Mouse (Mus musculus) C2C12 (cell line): ENCODE measurements at regions not wholly inside any gene's neighbourhood (a gene's known extent, or its start where the extent isn't known, plus 50 kb on each side); places are given as distances from the start of the nearest gene placed in this dataset.

ENCODE experiments used
- H3K27me3 ChIP-seq: one replicate; pipeline ENCODE4 v1.6.1; 2011; ENCODE audit not compliant: control insufficient read depth, insufficient read depth, insufficient read length
- H3K36me3 ChIP-seq: one replicate; pipeline ENCODE4 v1.6.1; 2011; ENCODE audit not compliant: control insufficient read depth, insufficient read depth
- H3K4me3 ChIP-seq: one replicate; pipeline ENCODE4 v1.5.1; 2011; ENCODE audit warnings: mild to moderate bottlenecking, control low read depth; ENCODE audit not compliant: poor library complexity, insufficient read depth, severe bottlenecking
- H3K79me2 ChIP-seq: one replicate; pipeline ENCODE4 v1.6.1; 2011; ENCODE audit not compliant: control insufficient read depth, insufficient read depth
- H3K79me3 ChIP-seq: one replicate; pipeline ENCODE4 v1.6.1; 2011; ENCODE audit warnings: low read depth, control low read depth
- H3ac ChIP-seq: one replicate; pipeline ENCODE3; 2011; ENCODE audit warnings: low read depth; ENCODE audit not compliant: control insufficient read depth, insufficient read length
- CEBPB ChIP-seq: IDR thresholded peaks from one replicate; pipeline ENCODE4 v1.6.1; 2011; ENCODE audit warnings: low read depth, mild to moderate bottlenecking, control low read depth, moderate library complexity
- CTCF ChIP-seq: IDR thresholded peaks from one replicate; pipeline ENCODE4 v1.5.1; 2011; ENCODE audit not compliant: control insufficient read depth, insufficient read depth, insufficient read length
- FOSL1 ChIP-seq: IDR thresholded peaks from one replicate; pipeline ENCODE4 v1.8.0; 2011; ENCODE audit warnings: mild to moderate bottlenecking, low read length; ENCODE audit not compliant: poor library complexity, insufficient read depth, severe bottlenecking
- MAX ChIP-seq: IDR thresholded peaks from one replicate; pipeline ENCODE4 v1.6.1; 2011; ENCODE audit warnings: mild to moderate bottlenecking, control low read depth
- MYOD1 ChIP-seq: IDR thresholded peaks from one replicate; pipeline ENCODE4 v1.6.1; 2011; ENCODE audit warnings: low read depth; ENCODE audit not compliant: control insufficient read depth, insufficient read length
- MYOG ChIP-seq: IDR thresholded peaks from one replicate; pipeline ENCODE4 v1.6.1; 2011; ENCODE audit not compliant: control insufficient read depth, insufficient read length; ENCODE audit errors: extremely low read depth
- USF1 ChIP-seq: IDR thresholded peaks from one replicate; pipeline ENCODE4 v1.6.1; 2011; ENCODE audit warnings: low read depth, mild to moderate bottlenecking, control low read depth, moderate library complexity

- H3K4me3 ChIP-seq: no peak overlapping the region
- H3K79me3 ChIP-seq: no peaks in the 10 kb centered on the region
- H3K79me2 ChIP-seq: no peaks in the 10 kb centered on the region
- TF ChIP-seq CTCF: no peak
- TF ChIP-seq MYOD1: no peak
- no peak for TF ChIP-seq MYOG
- no peak for TF ChIP-seq USF1
- TF ChIP-seq CEBPB: no peak
- TF ChIP-seq MAX: no peak
- no peak for TF ChIP-seq FOSL1
- no peaks in the 10 kb centered on the region for H3K27me3 ChIP-seq
- no peak overlapping the region for H3ac ChIP-seq
- H3K36me3 ChIP-seq: no peaks in the 10 kb centered on the region
Observed at GRCm38 (mm10) chr12:59304522-59304921, 85.0 kb upstream of the Fbxo33 start.
